In genomic region chr14:66538498-66538897, GRCm38 (mm10) we compare ENCODE assay signal across 19 mouse cellular contexts.
"Had no signal": no experiment of that assay in that cellular context is flagged by ENCODE, and none has a peak within 500 bp of the region (broad histone marks: within the 10 kb centered on the region; RNA-seq: fewer than 3 reads in every experiment).

No protein-coding gene starts in this region.

- H3K9ac ChIP-seq: liver, embryonic 15.5 days; liver, postnatal 0 days; lung, embryonic 15.5 days; midbrain, embryonic 13.5 days; midbrain, embryonic 15.5 days; neural tube, embryonic 12.5 days; stomach, embryonic 15.5 days had no signal

- H3K4me2 ChIP-seq: liver, embryonic 15.5 days; lung, embryonic 15.5 days; midbrain, embryonic 11.5 days; midbrain, embryonic 13.5 days; midbrain, embryonic 15.5 days; neural tube, embryonic 12.5 days; stomach, embryonic 15.5 days had no signal

- H3K4me1 ChIP-seq: liver, embryonic 15.5 days; lung, embryonic 15.5 days; megakaryocyte, embryonic 14.5 days; midbrain, embryonic 13.5 days; midbrain, embryonic 15.5 days; neural tube, embryonic 12.5 days; stomach, embryonic 15.5 days had no signal

- DNase-seq: liver, postnatal 0 days; lung, adult 2 months; lung, postnatal 14 days; lung, postnatal 36 days; right cerebral cortex, postnatal 14 days; thymus, adult 2 months; thymus, postnatal 25 days; thymus, postnatal 4 days had no signal

- H3K9me3 ChIP-seq: liver, embryonic 15.5 days; lung, embryonic 15.5 days; megakaryocyte, embryonic 14.5 days; midbrain, embryonic 13.5 days; midbrain, embryonic 15.5 days; neural tube, embryonic 12.5 days; stomach, embryonic 15.5 days had no signal

- H3K4me3 ChIP-seq: liver, embryonic 15.5 days; lung, embryonic 15.5 days; megakaryocyte, embryonic 14.5 days; midbrain, embryonic 13.5 days; midbrain, embryonic 15.5 days; neural tube, embryonic 12.5 days; stomach, embryonic 15.5 days had no signal

- H3K27ac ChIP-seq: liver, embryonic 15.5 days; lung, embryonic 15.5 days; macrophage; midbrain, embryonic 13.5 days; midbrain, embryonic 15.5 days; neural tube, embryonic 12.5 days; stomach, embryonic 15.5 days; stomach, postnatal 0 days had no signal

- H3K36me3 ChIP-seq: liver, embryonic 15.5 days; lung, embryonic 15.5 days; midbrain, embryonic 13.5 days; midbrain, embryonic 15.5 days; neural tube, embryonic 12.5 days; stomach, embryonic 15.5 days had no signal

- ATAC-seq: liver, postnatal 0 days; lung, postnatal 0 days; midbrain, embryonic 13.5 days; midbrain, embryonic 15.5 days had no signal

- H3K27me3 ChIP-seq: liver, embryonic 15.5 days; lung, embryonic 15.5 days; megakaryocyte, embryonic 14.5 days; midbrain, embryonic 13.5 days; midbrain, embryonic 15.5 days; neural tube, embryonic 12.5 days; stomach, embryonic 15.5 days had no signal
